Mouse (Mus musculus): ENCODE measurements at regions not wholly inside any gene's neighbourhood (a gene's known extent, or its start where the extent isn't known, plus 50 kb on each side); places are given as distances from the start of the nearest gene placed in this dataset.
A peak's percentile ranks its signal among the peaks of the same experiment; 100 is the strongest.

DNA sequence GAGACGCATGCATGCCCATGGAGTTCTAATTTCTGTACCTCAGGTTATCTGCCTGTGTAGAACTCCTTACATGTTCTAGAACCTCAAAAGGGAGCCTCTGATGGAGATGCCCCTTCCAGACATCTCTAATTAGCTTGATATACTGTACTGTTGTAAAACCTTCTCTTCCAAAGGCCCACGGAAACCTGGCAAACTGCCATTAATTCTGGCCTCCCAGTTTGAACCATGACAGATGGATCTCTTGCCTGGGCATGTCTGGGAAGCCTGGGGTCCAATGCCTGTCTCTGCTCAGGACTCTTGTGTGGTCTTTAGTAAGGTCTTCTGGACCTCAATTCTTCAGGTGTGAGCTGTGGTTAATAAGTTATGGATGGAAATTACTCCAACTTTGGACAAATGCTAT, 207.7 kb upstream of the Camk1g start:
- no peak for DNase-seq (ENCODE audit: low spot score in 2 of 2)

DNA sequence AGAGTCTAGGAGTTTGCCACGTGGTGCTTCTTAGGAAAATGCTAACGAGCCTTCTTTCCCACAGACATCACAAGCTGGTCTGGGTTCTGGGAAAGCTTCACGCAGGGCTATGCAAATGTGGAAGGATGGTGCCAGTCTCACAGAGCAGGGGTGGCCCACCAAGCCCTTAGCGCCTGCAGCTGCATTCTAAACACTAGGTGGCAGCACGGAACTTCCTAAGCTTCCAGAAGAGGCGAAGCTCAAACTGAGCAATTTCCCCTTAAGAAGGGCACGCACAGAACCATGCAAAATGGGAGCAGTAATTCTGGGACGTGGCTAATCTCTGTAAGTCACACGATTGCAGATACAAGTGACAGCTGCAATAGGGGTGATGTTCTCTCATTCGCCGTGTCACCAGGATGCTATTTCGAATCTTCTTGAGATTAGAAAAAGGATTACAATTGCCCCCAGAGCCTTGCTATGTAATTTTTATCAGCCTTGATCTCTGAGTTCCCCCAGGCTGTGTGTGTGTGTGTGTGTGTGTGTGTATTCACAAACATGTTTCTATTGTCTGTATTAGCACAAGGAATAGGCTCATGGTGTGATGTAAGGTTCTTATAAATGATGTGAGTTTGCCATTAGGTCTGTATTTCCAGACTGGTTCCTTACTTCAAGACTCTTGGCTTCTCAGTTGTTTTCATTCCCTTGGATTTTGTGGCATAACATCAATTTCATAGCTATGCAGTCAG, 206.1 kb upstream of the Camk1g start:
- peak; percentile 94 to 95 for DNase-seq (ENCODE audit: low spot score in 2 of 2)

DNA sequence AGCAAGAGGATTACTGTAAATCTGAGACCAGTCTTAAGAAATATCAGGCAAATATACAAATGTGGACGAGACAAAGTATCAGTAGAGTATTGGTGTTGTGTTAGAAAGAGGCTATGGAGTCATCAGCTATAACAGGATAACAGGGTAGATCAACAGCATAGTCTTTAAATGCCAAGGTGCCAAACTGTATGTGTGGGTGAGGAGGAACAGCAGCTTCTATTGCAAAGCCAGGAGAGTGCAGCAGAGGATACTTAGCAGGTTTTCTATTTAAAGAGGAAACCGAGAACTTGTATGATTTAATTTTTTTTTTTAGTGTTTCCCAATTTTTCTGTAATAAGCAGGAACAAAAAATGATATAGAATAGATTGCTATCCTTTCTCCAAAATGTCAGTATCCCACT, 202.7 kb upstream of the Camk1g start:
- DNase-seq (ENCODE audit: low spot score in 2 of 2) = no peak

DNA sequence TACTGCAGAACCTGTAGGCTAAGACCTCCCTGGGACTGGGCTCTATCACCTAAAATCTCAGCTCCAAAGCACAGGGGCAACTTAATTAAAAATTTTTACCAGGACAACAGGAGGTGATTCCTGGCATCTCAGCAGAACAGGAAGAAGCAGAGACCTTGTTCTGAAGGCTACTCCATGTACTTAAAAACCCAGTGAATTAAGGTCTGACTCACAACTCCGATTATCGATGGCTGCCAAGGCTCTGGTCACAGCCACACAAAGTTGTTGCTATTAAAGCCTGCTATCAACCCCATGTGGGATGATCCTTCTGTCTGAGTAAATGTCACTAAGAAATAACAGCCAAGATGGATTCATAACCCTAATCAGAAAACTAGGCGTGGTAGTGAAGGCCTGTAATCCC, 202.3 kb upstream of the Camk1g start:
- DNase-seq (ENCODE audit: low spot score in 2 of 2) = no peak

DNA sequence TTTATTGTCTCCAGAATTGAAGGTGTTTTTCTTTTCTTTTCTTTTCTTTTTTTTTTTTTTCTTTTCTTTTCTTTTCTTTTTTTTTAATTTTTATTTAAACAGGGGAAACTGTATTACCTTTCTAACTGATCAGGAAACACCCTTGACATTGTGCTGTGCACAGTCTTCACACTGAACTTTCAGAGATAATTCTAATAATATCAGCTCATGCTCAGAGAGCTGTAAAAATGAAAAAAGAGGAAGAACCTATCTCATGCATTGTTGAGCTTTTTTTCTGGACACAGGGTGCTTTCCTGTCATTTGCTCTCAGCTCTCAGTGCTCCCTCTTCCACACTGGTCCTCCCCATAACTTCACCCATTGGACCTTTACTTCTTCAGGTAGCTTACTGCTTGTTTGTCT, 201.0 kb upstream of the Camk1g start:
- DNase-seq (ENCODE audit: low spot score in 2 of 2) = no peak

DNA sequence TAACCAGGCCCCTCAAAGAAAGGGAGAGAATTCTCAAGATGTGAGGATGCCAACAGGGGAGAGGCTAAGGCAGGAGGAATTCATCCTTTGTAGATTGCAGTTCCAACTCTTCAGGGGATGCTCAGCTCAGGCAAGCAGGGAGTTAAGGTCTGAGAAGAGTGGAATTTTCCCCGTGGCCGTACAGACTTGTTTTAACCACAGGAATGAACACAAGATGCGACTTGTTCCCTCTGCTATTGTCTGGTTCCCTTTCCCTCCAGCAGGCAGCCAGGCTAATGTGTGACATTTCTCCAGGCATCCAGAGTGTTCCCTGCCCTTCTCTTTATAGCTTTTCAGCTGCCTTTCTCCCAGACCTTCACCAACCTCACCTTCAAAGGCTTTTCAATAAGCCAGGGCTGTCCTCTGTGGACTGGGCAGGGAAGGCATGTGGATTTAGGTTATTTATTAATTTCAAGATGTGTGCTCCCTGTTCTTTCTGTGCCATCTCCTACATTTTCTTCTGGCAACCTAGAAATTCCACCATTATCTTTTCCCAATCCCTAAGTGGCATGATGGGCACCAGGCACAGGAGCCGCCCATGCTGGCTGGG, 198.6 kb upstream of the Camk1g start:
- no peak for DNase-seq (ENCODE audit: low spot score in 2 of 2)

DNA sequence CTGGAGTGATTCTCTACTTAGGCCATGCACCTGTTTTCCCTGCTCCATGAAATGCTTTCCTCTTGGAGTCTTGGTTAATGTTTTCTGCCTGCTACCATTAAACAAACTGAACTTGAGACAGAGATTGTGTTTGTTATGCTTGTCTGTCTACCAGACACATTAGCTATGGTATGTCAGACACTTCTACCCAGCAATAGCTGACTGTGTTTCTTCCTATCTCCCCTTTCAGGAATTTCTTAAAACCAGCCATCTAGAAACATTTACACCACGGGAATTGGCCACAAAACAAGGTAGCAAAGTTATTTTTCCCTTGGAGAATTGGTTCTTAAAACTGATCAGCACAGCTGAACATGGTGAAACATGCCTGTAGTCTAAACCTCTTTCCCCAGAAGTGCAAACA, 197.1 kb upstream of the Camk1g start:
- DNase-seq (ENCODE audit: low spot score in 2 of 2) = no peak

DNA sequence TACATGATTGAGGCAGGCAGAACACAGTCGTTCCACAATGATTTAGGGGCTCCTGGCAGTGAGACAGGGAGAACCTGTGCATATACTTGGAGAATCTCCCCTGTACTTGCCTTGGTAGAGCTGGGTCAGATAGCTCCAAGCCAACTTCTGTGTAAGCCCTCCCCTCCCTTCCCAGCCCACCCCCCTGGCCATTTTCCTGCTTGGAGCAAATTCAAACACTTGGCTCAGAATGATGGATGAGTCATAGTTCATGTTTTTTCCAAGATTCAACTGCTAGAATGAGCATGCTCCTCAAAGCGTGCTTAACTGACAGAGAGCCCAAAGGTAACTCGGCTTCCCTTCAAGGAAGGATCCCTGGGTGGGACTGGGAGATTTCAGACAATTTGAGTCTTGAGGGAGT, 194.1 kb upstream of the Camk1g start:
- no peak for DNase-seq (ENCODE audit: low spot score in 2 of 2)

DNA sequence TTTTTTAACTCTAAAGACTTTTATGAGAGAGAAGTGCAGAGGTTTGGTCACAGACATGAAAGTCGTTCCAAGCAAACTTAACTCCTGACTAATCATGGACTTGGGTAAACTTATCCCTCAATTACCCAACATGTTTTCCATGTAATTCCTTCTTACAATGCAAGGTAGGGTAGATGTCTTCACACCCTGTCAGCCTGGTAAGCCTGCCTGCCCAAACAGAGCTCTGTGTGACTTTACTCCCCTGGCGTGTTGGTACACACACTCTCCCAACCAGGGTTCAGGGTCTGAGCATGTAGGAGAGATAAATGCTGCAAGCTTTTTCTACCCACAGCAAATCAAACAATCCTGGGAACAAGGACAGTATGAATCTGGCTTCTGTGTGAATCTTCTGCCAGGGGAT, 192.1 kb upstream of the Camk1g start:
- DNase-seq (ENCODE audit: low spot score in 2 of 2) = no peak

DNA sequence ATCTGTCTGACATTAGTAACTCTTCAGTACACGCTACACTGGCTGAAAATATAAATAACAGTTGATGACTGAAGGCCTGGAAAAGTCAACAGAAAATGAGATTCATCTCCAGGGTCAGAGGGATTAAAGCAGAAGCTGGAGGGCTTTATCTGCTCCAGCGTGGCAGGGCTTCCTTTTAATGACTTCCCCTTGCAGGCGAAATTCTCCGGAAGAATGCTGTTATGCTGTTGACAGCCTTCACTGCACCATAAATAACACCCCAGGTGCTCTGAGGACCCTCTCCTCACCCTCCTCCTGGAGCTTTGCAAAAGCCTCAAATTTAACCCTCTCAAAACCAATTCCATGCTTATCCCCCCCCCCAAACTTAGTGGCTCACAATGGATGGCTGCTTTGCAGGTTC, 188.0 kb upstream of the Camk1g start:
- no peak for DNase-seq (ENCODE audit: low spot score in 2 of 2)

DNA sequence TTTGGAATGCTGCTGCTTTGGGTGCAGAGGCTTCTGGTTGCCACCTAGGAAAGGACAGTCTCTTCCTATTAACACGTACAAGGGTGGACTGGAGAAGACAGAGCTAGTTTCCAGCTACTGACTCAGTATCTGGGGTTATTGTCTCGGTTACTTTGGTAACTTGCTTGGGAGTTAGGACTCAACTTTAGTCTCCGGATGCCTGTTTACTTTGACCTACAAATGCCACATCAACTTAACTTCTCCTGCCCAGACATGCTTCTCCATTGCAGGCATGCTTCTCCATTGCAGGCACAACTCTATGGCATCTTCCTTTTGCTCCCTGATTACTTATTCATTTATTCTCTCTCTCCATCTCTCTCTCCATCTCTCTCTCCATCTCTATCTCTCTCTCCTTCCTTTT, 184.6 kb upstream of the Camk1g start:
- DNase-seq (ENCODE audit: low spot score in 2 of 2) = no peak

DNA sequence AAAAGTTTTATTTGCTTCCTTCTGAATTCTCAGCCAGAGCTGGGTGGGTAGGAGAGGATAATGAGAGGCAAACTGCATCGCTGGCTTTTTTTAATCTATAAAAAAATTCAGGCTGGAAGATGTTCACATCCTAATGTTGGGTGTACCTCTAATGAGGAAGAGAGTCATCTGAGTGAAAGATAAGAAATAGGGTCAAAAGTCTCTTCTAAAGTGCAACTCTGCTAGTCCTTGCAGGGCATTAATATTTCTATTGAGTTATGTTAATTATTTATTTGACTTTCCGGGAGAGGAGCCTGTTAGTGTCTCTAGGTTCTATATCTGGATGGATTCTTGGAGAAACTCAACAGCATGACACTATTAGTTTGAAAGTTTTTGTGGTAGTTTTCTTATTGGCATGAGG, 182.2 kb upstream of the Camk1g start:
- no peak for DNase-seq (ENCODE audit: low spot score in 2 of 2)

DNA sequence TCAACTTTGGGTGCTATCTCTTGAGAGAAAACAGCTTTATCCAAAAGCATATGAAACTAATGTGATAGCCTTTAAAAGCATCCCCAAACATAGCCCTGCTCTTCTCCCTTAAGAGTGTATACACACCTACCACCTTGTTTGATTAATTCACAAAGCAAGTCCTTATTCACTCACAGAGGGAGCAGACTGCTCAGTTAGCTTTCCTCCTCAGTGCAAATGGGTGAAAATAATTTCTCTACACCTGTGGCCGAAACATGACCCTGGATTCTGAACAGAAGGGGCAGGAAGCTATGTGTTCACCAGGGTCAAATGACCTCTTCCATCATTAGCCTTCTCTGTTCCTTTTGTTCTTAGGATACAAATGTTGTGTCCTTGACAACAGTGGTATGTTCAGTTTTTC, 181.2 kb upstream of the Camk1g start:
- DNase-seq (ENCODE audit: low spot score in 2 of 2) = no peak

DNA sequence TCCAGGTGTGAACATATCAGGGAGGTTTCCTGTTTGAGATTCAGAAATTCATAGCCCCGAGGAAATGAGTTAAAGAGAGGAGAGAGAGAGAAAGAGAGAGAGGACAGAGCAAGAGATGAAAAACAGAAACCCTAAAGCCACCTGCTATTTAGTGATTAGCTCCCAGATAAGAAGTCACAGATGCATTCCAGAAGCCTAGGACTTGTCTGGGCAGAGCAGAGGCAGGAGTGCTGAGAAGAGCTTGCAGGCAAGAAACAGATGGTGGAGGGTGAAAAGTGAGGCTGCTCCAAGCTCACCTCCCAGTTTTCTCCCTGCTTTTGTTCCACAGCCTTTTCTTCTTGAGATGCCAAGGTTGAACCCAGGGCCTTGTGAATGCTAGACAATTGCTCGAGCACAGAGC, 180.7 kb upstream of the Camk1g start:
- no peak for DNase-seq (ENCODE audit: low spot score in 2 of 2)

DNA sequence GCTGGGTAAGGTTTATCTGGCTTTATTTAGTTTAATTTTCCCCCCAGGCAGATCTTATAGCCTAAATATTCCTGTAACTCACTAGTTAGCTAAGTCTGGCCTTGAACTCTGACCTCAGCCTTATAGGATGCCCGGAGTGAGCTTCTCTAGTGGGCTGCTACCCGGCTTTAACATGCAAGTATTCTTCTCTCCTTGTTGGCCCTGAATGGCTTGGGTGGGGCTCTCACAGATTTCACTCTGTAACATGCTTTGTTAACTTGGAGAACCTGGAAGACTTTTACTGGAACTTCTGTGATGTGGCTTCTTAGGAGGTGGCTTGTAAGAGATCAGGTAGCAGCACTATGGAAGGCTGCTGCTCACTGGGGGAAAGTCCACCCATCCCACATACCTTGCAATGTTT, 177.3 kb upstream of the Camk1g start:
- DNase-seq (ENCODE audit: low spot score in 2 of 2) = no peak

DNA sequence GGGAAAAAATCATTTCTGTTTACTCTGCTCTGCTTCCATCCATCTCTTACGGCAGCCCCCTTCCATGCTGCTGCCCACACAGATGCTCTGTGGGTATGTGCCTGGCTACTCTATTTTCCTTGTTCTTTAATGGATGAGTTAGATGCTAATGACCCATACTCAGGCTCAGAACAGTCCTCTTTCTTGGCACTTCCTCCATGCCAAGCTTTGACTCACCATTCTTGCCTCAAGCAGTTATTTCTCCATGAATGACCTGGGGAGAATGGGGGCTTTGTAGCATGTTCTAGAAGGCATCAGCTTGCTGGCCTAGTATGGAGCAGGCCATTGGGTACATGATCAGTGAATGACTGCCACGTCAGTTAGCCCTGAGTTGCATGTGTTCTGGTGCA, 175.9 kb upstream of the Camk1g start:
- DNase-seq (ENCODE audit: low spot score in 2 of 2) = no peak

DNA sequence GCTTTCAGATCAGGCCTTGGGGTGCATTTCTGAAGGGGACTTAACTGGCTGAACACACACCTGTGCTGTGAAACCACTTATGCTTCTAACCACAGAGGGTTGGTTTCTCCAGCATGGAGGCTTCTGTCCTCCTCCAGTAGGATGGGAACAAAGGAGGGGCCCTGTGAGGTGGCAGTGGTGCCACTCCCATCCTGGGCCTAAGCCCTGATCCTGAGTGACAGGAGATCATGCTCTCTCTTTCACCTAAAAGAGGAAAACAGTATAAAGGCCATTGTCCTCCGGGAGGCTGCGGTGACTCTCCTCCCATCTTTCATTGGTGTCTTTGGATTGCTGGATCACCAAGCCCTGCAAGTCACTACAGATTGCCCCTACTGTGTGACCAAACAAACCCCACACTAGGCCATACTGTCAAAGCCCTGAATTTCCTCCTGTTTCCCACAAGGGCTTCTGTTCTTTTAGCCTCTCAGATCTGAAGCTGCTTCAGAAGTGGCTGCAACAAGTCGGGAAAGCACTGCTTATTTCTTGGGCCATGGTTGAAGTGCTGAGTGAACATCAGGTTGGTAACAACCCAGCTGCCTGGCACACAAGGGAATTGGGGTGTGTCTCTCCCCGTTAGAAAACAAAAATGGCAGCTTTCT, 175.4 kb upstream of the Camk1g start:
- DNase-seq (ENCODE audit: low spot score in 2 of 2) = no peak

DNA sequence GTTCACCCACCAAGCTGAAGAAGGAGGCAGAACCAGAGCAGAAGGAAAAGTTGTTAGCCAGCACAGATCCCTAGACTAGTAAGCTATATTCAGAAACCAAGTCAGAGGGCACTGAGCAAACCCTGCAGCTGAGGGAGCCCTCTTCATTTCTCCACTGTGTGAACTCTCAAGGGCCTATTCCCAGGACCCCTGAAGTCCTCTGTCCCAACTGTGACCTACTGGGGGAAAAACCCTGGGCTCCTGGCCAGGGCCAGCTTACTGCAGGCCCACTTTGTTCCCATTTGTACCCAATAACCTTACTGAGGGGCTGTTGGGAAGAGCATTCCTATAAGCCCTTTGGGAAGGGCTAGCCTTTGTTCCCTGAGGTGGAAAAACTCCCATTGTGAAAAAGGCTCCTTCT, 174.7 kb upstream of the Camk1g start:
- no peak for DNase-seq (ENCODE audit: low spot score in 2 of 2)

DNA sequence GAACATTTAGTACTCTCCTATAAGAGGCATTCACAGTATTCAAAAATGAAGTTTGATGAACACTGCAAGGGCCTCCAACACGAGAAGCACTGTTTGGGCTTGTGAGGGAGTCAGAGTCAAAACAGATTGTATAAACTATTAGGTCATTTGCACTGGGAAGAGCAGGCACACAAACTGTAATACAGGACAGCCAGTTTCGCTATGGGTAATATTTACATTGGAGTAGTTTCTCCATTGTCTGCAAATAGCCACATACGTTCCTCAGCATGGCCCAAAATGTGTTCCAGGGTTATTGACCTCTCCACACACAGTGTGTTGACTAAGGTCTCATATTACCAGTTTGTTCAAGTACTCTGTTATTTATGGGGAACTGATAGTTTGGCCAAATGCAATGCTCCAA, 173.7 kb upstream of the Camk1g start:
- DNase-seq (ENCODE audit: low spot score in 2 of 2) = no peak

DNA sequence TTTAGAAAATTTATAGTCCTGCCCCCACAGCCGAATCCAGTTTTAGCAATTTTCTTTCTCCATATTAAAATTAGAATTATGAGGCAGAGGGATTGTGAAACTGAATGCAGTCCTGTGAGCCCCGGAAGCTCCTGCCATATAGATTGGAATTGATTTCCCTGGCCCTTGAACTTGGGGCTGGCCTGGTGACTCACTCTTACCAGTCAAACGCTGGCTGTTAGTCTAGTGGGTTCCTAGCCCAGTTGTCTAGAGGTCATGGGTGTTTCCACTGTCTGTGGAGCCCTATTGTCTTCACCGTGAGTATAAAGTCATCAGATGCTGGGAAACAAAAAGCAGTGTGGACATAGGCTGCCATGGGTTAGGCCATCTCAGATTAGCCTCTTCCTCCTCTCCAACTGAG, 173.2 kb upstream of the Camk1g start:
- no peak for DNase-seq (ENCODE audit: low spot score in 2 of 2)

DNA sequence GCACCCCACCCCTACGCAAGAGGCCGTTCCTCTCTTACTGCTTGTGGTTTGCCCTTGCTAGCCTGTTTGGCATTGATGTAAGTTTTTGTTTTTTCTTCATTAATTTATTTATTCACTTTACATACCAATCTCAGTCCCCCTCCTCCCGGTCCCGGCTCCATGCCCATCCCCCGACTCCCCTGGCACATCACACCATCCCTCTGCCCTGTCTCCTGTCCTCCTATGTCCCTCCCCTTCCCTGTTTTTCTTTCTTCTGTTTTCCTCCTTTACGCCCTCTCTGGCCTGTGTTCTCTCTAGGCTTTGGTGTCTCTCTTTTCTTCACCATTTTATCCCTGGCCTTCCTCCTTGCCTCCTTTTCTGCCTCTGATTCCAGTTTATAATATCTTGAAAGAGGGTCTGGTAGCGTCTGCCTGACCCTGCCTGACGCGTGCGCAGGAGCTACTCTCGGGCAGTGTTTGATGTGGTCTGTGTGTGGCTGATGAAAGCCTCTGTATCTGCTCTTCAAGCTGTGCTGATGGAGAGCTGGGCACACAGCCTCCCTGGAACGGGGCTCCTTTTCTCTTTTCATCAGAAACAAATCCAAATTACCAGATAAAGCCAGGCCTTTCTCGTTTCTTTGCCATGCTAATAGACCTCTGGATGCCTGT, 172.0 kb upstream of the Camk1g start:
- peak; percentile 45 to 48 for DNase-seq (ENCODE audit: low spot score in 2 of 2)

DNA sequence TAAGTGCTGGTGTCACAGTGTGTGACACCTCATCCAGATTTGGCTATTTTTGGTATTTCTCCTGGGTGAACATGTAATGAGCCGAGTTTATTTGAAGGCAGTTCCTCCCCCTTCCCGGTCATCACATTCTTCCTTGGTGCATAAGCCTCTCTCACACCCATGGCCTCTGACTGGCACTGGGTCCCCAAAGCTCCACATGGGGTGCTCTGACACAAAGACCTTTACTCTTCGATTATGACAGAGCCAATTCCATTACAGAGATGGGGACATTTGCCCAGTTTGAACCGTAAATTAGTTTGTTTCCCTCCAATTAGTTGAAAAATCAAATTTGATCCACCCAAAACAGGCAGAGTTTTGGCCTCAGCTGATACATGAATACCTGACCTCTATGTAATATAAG, 171.2 kb upstream of the Camk1g start:
- DNase-seq (ENCODE audit: low spot score in 2 of 2) = no peak

DNA sequence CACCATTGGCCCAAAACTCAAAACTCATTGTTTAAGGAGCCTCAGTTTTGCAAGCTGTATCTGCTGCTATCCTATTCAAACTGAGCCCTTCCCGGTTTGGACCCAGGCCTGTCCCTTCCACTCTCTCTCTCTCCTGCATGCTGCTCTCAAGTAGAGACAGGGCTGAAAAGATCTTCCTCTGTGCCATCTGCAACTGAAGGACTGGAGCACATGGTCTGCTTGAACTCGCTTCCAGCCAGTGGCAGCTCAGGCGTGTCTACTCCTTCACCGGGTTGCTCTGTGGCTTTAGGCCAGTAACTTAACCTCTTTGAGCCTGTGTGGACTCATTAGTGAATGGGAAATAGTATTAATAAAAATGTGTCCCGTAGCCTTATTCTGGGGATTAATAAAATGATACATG, 170.4 kb upstream of the Camk1g start:
- no peak for DNase-seq (ENCODE audit: low spot score in 2 of 2)
